Mouse (Mus musculus) R1 (cell line): ENCODE data around the gene Bcat2.

Experiments
- DNase-seq: peaks from one replicate; pipeline ENCODE4 v3.0.0-alpha.2; 2018; ENCODE audit warnings: low read depth, low spot score

The Bcat2 gene

GRCm38 (mm10) chr7:45625481-45625880 is 55.5 kb downstream of the Bcat2 start:
- no peak for DNase-seq

GRCm38 (mm10) chr7:45626571-45627076 is 56.7 kb downstream of the Bcat2 start:
- no peak for DNase-seq

GRCm38 (mm10) chr7:45627261-45627660 is 57.3 kb downstream of the Bcat2 start, which contains the start of gene Rasip1:
Rasip1 (plus strand) TSS chr7:45627488.
- DNase-seq = no peak

GRCm38 (mm10) chr7:45628364-45629294 is 58.7 kb downstream of the Bcat2 start:
- DNase-seq = peak; percentile 88

- DNase-seq = peak; percentile 77
Observed at GRCm38 (mm10) chr7:45630064-45630907, 60.3 kb downstream of the Bcat2 start.

- DNase-seq = peak; percentile 41
Observed at GRCm38 (mm10) chr7:45632499-45632898, 62.5 kb downstream of the Bcat2 start.

GRCm38 (mm10) chr7:45634946-45635681 is 65.2 kb downstream of the Bcat2 start:
- peak; percentile 50 for DNase-seq

GRCm38 (mm10) chr7:45635711-45636688 is 66.0 kb downstream of the Bcat2 start:
- peak; percentile 52 for DNase-seq

- no peak for DNase-seq
Observed at GRCm38 (mm10) chr7:45637710-45638109, 67.8 kb downstream of the Bcat2 start.

- DNase-seq = peak; percentile 98
Observed at GRCm38 (mm10) chr7:45638623-45639401, 68.9 kb downstream of the Bcat2 start.
